Mouse (Mus musculus): Measurements from ENCODE around the gene Actg1. TPM values are rescaled to one million over a fixed set of nuclear protein-coding genes. Genes with fewer than 3 reads are reported as not detected.

Gene Actg1
- polyA plus RNA-seq (2015; fragmentation: Nextera tagmentation; extraction: Ambion mirVana): 2,099 and 2,365 TPM in 2 replicates

DNA sequence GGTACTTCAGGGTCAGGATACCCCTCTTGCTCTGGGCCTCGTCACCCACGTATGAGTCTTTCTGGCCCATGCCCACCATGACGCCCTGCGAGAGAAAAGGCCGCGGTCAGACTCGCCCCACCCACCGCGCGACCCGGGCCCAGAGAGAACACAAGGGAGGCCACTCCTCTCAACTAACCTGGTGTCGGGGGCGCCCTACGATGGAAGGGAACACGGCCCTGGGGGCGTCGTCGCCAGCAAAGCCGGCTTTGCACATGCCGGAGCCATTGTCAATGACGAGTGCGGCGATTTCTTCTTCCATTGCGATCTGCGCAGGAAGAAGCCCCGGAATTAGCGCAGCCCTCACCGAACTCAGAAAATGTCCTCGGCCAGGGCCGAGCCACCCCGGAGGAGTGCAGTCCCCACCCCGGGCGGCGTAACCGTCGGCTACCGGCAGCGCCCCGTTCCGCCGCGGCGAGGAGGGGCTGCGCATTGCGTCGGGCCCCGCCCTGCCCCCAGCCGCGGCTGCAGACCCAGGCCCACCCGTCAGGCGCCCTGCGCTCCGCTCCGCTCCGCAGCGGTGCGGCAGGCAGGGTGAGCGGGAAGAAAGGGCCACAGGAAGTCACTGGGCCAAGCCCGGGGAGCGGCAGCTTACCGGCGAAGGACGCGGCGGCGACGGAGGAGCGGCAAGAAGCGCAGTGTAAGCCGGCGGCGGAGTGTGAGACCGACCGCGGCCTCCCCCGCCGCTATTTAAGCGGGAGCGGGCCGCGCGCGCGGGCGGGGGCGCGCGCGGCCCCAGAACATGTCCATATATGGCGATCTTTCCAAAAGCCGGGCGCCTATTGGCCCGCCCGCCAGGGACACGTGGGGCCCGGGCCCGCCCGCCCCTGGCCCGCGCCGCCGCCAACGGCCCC, at the start of gene Actg1:
Actg1 (minus strand) TSS at position 752 of the 893 bp plus-strand sequence.

GRCm38 (mm10) chr11:120378611-120379540, 30.5 kb upstream of the Actg1 start, which contains the start of gene Faap100:
TSS of gene Faap100 (minus strand) at chr11:120378764.

GRCm38 (mm10) chr11:120361295-120361694, 13.0 kb upstream of the Actg1 start, which contains the start of gene Fscn2:
TSS of gene Fscn2 (plus strand) at chr11:120361534.

Small RNA genes lying within 50 kb of the gene (microRNA-seq; reads per million reads assigned to microRNA genes)
- gene Gm23419 (not detected), gene Mir6935 (4.9 reads per million, percentile 10 among the genes with 10 or more reads in this experiment)

Other genes starting within 250 kb of the Actg1 start
- gene Tepsin, start 249.8 kb downstream of the Actg1 start, polyA plus RNA-seq (2015; fragmentation: Nextera tagmentation; extraction: Ambion mirVana): 10.1 and 10.2 TPM in 2 replicates
- gene Ndufaf8, start 249.6 kb downstream of the Actg1 start, polyA plus RNA-seq (2015; fragmentation: Nextera tagmentation; extraction: Ambion mirVana): 86.2 and 95.8 TPM in 2 replicates
- 48.3 and 51.8 TPM in 2 replicates for gene Slc38a10, start 197.2 kb downstream of the Actg1 start, polyA plus RNA-seq (2015; fragmentation: Nextera tagmentation; extraction: Ambion mirVana)
- 1.5 and 1.6 TPM in 2 replicates for gene Bahcc1, start 115.6 kb downstream of the Actg1 start, polyA plus RNA-seq (2015; fragmentation: Nextera tagmentation; extraction: Ambion mirVana)
- 0.40 and 0.50 TPM in 2 replicates for gene Fscn2, start 13.0 kb upstream of the Actg1 start, polyA plus RNA-seq (2015; fragmentation: Nextera tagmentation; extraction: Ambion mirVana)
- gene Faap100, start 30.2 kb upstream of the Actg1 start, polyA plus RNA-seq (2015; fragmentation: Nextera tagmentation; extraction: Ambion mirVana): 14.0 and 14.3 TPM in 2 replicates
- gene Nploc4, start 89.2 kb upstream of the Actg1 start, polyA plus RNA-seq (2015; fragmentation: Nextera tagmentation; extraction: Ambion mirVana): 16.9 and 18.8 TPM in 2 replicates
- not detected in 2 replicates for gene Tspan10, start 94.1 kb upstream of the Actg1 start, polyA plus RNA-seq (2015; fragmentation: Nextera tagmentation; extraction: Ambion mirVana)
- not detected in 2 replicates for gene Pde6g, start 105.0 kb upstream of the Actg1 start, polyA plus RNA-seq (2015; fragmentation: Nextera tagmentation; extraction: Ambion mirVana)
- gene Oxld1, start 109.5 kb upstream of the Actg1 start, polyA plus RNA-seq (2015; fragmentation: Nextera tagmentation; extraction: Ambion mirVana): 17.1 and 17.8 TPM in 2 replicates
- 13.1 and 15.9 TPM in 2 replicates for gene Ccdc137, start 109.6 kb upstream of the Actg1 start, polyA plus RNA-seq (2015; fragmentation: Nextera tagmentation; extraction: Ambion mirVana)
- gene Arl16, start 119.1 kb upstream of the Actg1 start, polyA plus RNA-seq (2015; fragmentation: Nextera tagmentation; extraction: Ambion mirVana): 29.6 and 31.2 TPM in 2 replicates
- gene Mrpl12, start 136.1 kb upstream of the Actg1 start, polyA plus RNA-seq (2015; fragmentation: Nextera tagmentation; extraction: Ambion mirVana): 91.2 and 100 TPM in 2 replicates
- gene Slc25a10, start 143.3 kb upstream of the Actg1 start, polyA plus RNA-seq (2015; fragmentation: Nextera tagmentation; extraction: Ambion mirVana): 34.6 and 38.5 TPM in 2 replicates
- 0.93 and 0.97 TPM in 2 replicates for gene Gcgr, start 182.2 kb upstream of the Actg1 start, polyA plus RNA-seq (2015; fragmentation: Nextera tagmentation; extraction: Ambion mirVana)
- 157 and 172 TPM in 2 replicates for gene Mcrip1, start 201.2 kb upstream of the Actg1 start, polyA plus RNA-seq (2015; fragmentation: Nextera tagmentation; extraction: Ambion mirVana)
- gene Ppp1r27, start 202.6 kb upstream of the Actg1 start, polyA plus RNA-seq (2015; fragmentation: Nextera tagmentation; extraction: Ambion mirVana): not detected in 2 replicates
- gene P4hb, start 224.7 kb upstream of the Actg1 start, polyA plus RNA-seq (2015; fragmentation: Nextera tagmentation; extraction: Ambion mirVana): 515 and 546 TPM in 2 replicates
- gene Arhgdia, start 233.1 kb upstream of the Actg1 start, polyA plus RNA-seq (2015; fragmentation: Nextera tagmentation; extraction: Ambion mirVana): 458 and 475 TPM in 2 replicates
- 162 and 194 TPM in 2 replicates for gene Alyref, start 249.8 kb upstream of the Actg1 start, polyA plus RNA-seq (2015; fragmentation: Nextera tagmentation; extraction: Ambion mirVana)
- gene Anapc11, start 249.9 kb upstream of the Actg1 start, polyA plus RNA-seq (2015; fragmentation: Nextera tagmentation; extraction: Ambion mirVana): 165 and 166 TPM in 2 replicates